8 mouse cellular contexts compared by ENCODE assay signal in the genomic region with DNA sequence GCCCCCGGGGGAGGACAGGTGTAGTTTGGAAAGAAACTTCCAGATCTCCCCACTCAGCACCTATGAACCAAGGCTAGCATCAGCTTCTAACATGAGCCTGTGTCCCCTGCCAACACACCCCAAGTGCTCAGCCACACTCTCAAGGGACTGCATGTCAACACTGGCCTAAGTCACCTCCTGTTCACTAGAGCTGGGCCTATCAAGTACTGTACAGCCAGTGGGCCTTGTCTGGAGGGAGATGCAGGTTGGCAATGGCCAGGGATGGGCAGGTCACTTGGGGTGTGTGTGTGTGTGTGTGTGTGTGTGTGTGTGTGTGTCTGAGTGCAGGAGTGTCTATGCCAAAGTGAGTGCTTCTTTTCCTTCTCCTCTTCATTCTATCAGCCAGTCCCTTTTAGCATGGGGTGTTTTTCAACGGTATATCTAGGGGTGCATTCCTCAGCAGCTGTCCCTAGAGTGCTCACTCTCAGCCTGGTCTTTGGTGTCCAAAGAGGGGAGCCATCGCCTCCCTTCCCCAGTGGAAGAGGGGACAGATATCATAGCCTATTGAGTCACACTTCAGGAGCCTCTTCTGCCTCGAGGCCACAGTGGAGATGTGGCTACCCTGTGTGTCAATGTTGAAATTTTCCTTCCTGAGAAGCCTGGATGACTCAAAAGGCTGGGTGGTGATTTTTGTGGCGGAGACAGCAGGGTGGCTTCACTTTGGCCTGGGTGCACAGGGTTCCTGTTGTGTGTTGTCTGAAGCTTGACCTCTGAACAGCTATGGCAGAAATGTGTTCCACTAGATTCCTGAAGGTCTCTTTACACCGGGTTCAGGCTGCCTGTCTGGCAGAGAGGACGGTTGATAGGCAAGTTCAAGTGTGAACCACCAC. TPM values are rescaled to one million over a fixed set of nuclear protein-coding genes. Genes with fewer than 3 reads are reported as not detected.
DNase-seq lines count a peak whose midpoint lies in the region; ATAC-seq lines count a peak whose summit lies in the region.

No protein-coding gene starts in this region.

- H3K36me3 ChIP-seq in midbrain, embryonic 10.5 days = no peaks in the 10 kb centered on the region
- no peaks in the 10 kb centered on the region for H3K36me3 ChIP-seq in midbrain, embryonic 11.5 days (ENCODE audit: control insufficient read depth, insufficient read depth, low read length)
- no peaks in the 10 kb centered on the region for H3K36me3 ChIP-seq in forebrain, embryonic 16.5 days (ENCODE audit: control insufficient read depth, insufficient read depth)
- H3K36me3 ChIP-seq in liver, embryonic 12.5 days = no peaks in the 10 kb centered on the region
- no peaks in the 10 kb centered on the region for H3K36me3 ChIP-seq in stomach, embryonic 15.5 days

- no peak for ATAC-seq in midbrain, embryonic 11.5 days (ENCODE audit: low FRiP score)
- ATAC-seq in forebrain, embryonic 16.5 days = 0 out of 2 replicates have a peak, but pooled peaks have one; percentile 15
- no peak for ATAC-seq in liver, embryonic 12.5 days
- ATAC-seq in stomach, embryonic 15.5 days (ENCODE audit: insufficient read depth, low FRiP score, low read depth) = no peak

- peaks cover 44% of the 10 kb centered on the region for H3K27me3 ChIP-seq in midbrain, embryonic 10.5 days (ENCODE audit: low read depth, poor library complexity, severe bottlenecking)
- H3K27me3 ChIP-seq in midbrain, embryonic 11.5 days (ENCODE audit: control insufficient read depth, insufficient read depth, low read length) = peaks cover 4% of the 10 kb centered on the region
- H3K27me3 ChIP-seq in forebrain, embryonic 16.5 days (replicated peaks; ENCODE audit: control insufficient read depth, insufficient read depth, low read length) = no peaks in the 10 kb centered on the region
- H3K27me3 ChIP-seq in liver, embryonic 12.5 days (replicated peaks) = 0 out of 2 replicates have a peak, but pooled peaks cover 4% of the 10 kb centered on the region
- H3K27me3 ChIP-seq in stomach, embryonic 15.5 days (replicated peaks) = no peaks in the 10 kb centered on the region

- intact Hi-C loops in left cerebral cortex, postnatal 25 days (cut with DNase I) = no loop called here

- peaks cover 14% of the 10 kb centered on the region for H3K4me1 ChIP-seq in midbrain, embryonic 10.5 days
- H3K4me1 ChIP-seq in midbrain, embryonic 11.5 days (ENCODE audit: control insufficient read depth, insufficient read depth, low read length) = 0 out of 2 replicates have a peak, but pooled peaks cover 3% of the 10 kb centered on the region
- H3K4me1 ChIP-seq in forebrain, embryonic 16.5 days (replicated peaks; ENCODE audit: control insufficient read depth, insufficient read depth, low read length) = peaks cover 8% of the 10 kb centered on the region
- H3K4me1 ChIP-seq in liver, embryonic 12.5 days = peaks cover 21% of the 10 kb centered on the region
- H3K4me1 ChIP-seq in stomach, embryonic 15.5 days = peaks cover 5% of the 10 kb centered on the region

- 79% methylated on average over 7 of the region's 7 CpGs for WGBS in midbrain, embryonic 10.5 days
- 73% methylated on average over 7 of the region's 7 CpGs for WGBS in midbrain, embryonic 11.5 days
- 75% methylated on average over 7 of the region's 7 CpGs for WGBS in forebrain, embryonic 16.5 days
- WGBS in liver, embryonic 12.5 days (ENCODE audit: insufficient replicate concordance) = 60% methylated on average over 7 of the region's 7 CpGs
- 74% methylated on average over 7 of the region's 7 CpGs for whole genome bisulfite sequencing in stomach, embryonic 15.5 days

- no peak for DNase-seq in midbrain, embryonic 10.5 days (ENCODE audit: low spot score)
- no peak for DNase-seq in midbrain, embryonic 11.5 days (ENCODE audit: low spot score, missing footprints)
- DNase-seq in left cerebral cortex, postnatal 25 days (ENCODE audit: low spot score in 2 of 2) = no peak
- DNase-seq in thymus, postnatal 36 days = no peak
- DNase-seq in kidney, postnatal 10 days = no peak

- 0 out of 2 replicates have a peak overlapping the region, but pooled peaks have one; percentile 61 for H3K4me3 ChIP-seq in midbrain, embryonic 10.5 days
- no peak overlapping the region for H3K4me3 ChIP-seq in midbrain, embryonic 11.5 days (ENCODE audit: low read depth, low read length)
- no peak overlapping the region for H3K4me3 ChIP-seq in forebrain, embryonic 16.5 days (replicated peaks; ENCODE audit: low read length)
- no peak overlapping the region for H3K4me3 ChIP-seq in liver, embryonic 12.5 days
- H3K4me3 ChIP-seq in stomach, embryonic 15.5 days (replicated peaks) = peak overlapping the region; percentile 49

- no peak overlapping the region; the same call in 1 of the 2 replicates for H3K4me2 ChIP-seq in midbrain, embryonic 11.5 days
- H3K4me2 ChIP-seq in forebrain, embryonic 16.5 days (ENCODE audit: low read length) = no peak overlapping the region; the same call in 1 of the 2 replicates
- H3K4me2 ChIP-seq in liver, embryonic 12.5 days = peak overlapping the region; percentile 89
- H3K4me2 ChIP-seq in stomach, embryonic 15.5 days = peak overlapping the region; percentile 61

- H3K27ac ChIP-seq in midbrain, embryonic 10.5 days (replicated peaks) = no peak overlapping the region
- no peak overlapping the region for H3K27ac ChIP-seq in midbrain, embryonic 11.5 days (ENCODE audit: low read depth, low read length)
- H3K27ac ChIP-seq in forebrain, embryonic 16.5 days (ENCODE audit: low read length) = no peak overlapping the region
- H3K27ac ChIP-seq in liver, embryonic 12.5 days = no peak overlapping the region
- H3K27ac ChIP-seq in stomach, embryonic 15.5 days = no peak overlapping the region

- no peak overlapping the region for H3K9ac ChIP-seq in midbrain, embryonic 11.5 days (ENCODE audit: low read length)
- no peak overlapping the region for H3K9ac ChIP-seq in forebrain, embryonic 16.5 days (replicated peaks; ENCODE audit: low read depth, low read length)
- H3K9ac ChIP-seq in liver, embryonic 12.5 days = no peak overlapping the region
- H3K9ac ChIP-seq in stomach, embryonic 15.5 days = no peak overlapping the region

- no peaks in the 10 kb centered on the region for H3K9me3 ChIP-seq in midbrain, embryonic 10.5 days (replicated peaks)
- H3K9me3 ChIP-seq in midbrain, embryonic 11.5 days (ENCODE audit: control insufficient read depth, low read length) = no peaks in the 10 kb centered on the region
- H3K9me3 ChIP-seq in forebrain, embryonic 16.5 days (ENCODE audit: control insufficient read depth, low read length) = no peaks in the 10 kb centered on the region
- H3K9me3 ChIP-seq in liver, embryonic 12.5 days (replicated peaks) = no peaks in the 10 kb centered on the region
- no peaks in the 10 kb centered on the region for H3K9me3 ChIP-seq in stomach, embryonic 15.5 days

RNA-seq across cellular contexts. Expression of a gene that starts 1.2 kb away (rescaled TPM):
- polyA plus RNA-seq in midbrain, embryonic 10.5 days (2016; fragmentation: Nextera tagmentation; extraction: Ambion mirVana) = 5.2 and 7.0 TPM in 2 replicates
- 4.9 and 6.3 TPM in 2 replicates for polyA plus RNA-seq in midbrain, embryonic 11.5 days (2014; fragmentation: Nextera tagmentation; extraction: Ambion mirVana)
- polyA plus RNA-seq in forebrain, embryonic 16.5 days (2015; fragmentation: Nextera tagmentation; extraction: Ambion mirVana) = 5.6 and 7.6 TPM in 2 replicates
- 3.3 and 4.2 TPM in 2 replicates for polyA plus RNA-seq in liver, embryonic 12.5 days (2016; fragmentation: Nextera tagmentation; extraction: Ambion mirVana)
- 14.8 and 17.1 TPM in 2 replicates for polyA plus RNA-seq in stomach, embryonic 15.5 days (2015; fragmentation: Nextera tagmentation; extraction: Ambion mirVana)
- 1 to 10 TPM; 4.7 to 6.4 TPM for total RNA-seq in left cerebral cortex, postnatal 25 days (2021)

RNA-seq across cellular contexts. Expression of a gene that starts 20.9 kb away (rescaled TPM):
- 27.4 and 28.7 TPM in 2 replicates for polyA plus RNA-seq in midbrain, embryonic 10.5 days (2016; fragmentation: Nextera tagmentation; extraction: Ambion mirVana)
- polyA plus RNA-seq in midbrain, embryonic 11.5 days (2014; fragmentation: Nextera tagmentation; extraction: Ambion mirVana) = 24.5 and 27.9 TPM in 2 replicates
- 20.2 and 22.4 TPM in 2 replicates for polyA plus RNA-seq in forebrain, embryonic 16.5 days (2015; fragmentation: Nextera tagmentation; extraction: Ambion mirVana)
- 38.9 and 41.5 TPM in 2 replicates for polyA plus RNA-seq in liver, embryonic 12.5 days (2016; fragmentation: Nextera tagmentation; extraction: Ambion mirVana)
- polyA plus RNA-seq in stomach, embryonic 15.5 days (2015; fragmentation: Nextera tagmentation; extraction: Ambion mirVana) = 34.6 and 37.9 TPM in 2 replicates
- 10 to 100 TPM; 21.7 to 24.3 TPM for total RNA-seq in left cerebral cortex, postnatal 25 days (2021)

RNA-seq across cellular contexts. Expression of a gene that starts 36.1 kb away (rescaled TPM):
- 232 and 244 TPM in 2 replicates for polyA plus RNA-seq in midbrain, embryonic 10.5 days (2016; fragmentation: Nextera tagmentation; extraction: Ambion mirVana)
- 245 and 255 TPM in 2 replicates for polyA plus RNA-seq in midbrain, embryonic 11.5 days (2014; fragmentation: Nextera tagmentation; extraction: Ambion mirVana)
- polyA plus RNA-seq in forebrain, embryonic 16.5 days (2015; fragmentation: Nextera tagmentation; extraction: Ambion mirVana) = 224 and 244 TPM in 2 replicates
- polyA plus RNA-seq in liver, embryonic 12.5 days (2016; fragmentation: Nextera tagmentation; extraction: Ambion mirVana) = 110 and 112 TPM in 2 replicates
- polyA plus RNA-seq in stomach, embryonic 15.5 days (2015; fragmentation: Nextera tagmentation; extraction: Ambion mirVana) = 215 and 221 TPM in 2 replicates
- 100 to 1,000 TPM; 118 to 131 TPM for total RNA-seq in left cerebral cortex, postnatal 25 days (2021)

Comparison
In these comparisons a context has a peak if more than half of its experiments do, and no peak if none do; other contexts are left out.
1. H3K4me3 ChIP-seq: peak in midbrain, embryonic 10.5 days (single experiment) and stomach, embryonic 15.5 days (single experiment); none in midbrain, embryonic 11.5 days (single experiment), forebrain, embryonic 16.5 days (single experiment) and liver, embryonic 12.5 days (single experiment).
2. H3K4me2 ChIP-seq: peak in liver, embryonic 12.5 days (single experiment) and stomach, embryonic 15.5 days (single experiment); none in midbrain, embryonic 11.5 days (single experiment) and forebrain, embryonic 16.5 days (single experiment).